Mouse (Mus musculus): ENCODE data around the gene Hs3st1. TPM values are rescaled to one million over a fixed set of nuclear protein-coding genes. Genes with fewer than 3 reads are reported as not detected.

The Hs3st1 gene
- total and polyA plus RNA-seq, 3 experiments = 0.81 to 2.8 (median 2.8) TPM

DNA sequence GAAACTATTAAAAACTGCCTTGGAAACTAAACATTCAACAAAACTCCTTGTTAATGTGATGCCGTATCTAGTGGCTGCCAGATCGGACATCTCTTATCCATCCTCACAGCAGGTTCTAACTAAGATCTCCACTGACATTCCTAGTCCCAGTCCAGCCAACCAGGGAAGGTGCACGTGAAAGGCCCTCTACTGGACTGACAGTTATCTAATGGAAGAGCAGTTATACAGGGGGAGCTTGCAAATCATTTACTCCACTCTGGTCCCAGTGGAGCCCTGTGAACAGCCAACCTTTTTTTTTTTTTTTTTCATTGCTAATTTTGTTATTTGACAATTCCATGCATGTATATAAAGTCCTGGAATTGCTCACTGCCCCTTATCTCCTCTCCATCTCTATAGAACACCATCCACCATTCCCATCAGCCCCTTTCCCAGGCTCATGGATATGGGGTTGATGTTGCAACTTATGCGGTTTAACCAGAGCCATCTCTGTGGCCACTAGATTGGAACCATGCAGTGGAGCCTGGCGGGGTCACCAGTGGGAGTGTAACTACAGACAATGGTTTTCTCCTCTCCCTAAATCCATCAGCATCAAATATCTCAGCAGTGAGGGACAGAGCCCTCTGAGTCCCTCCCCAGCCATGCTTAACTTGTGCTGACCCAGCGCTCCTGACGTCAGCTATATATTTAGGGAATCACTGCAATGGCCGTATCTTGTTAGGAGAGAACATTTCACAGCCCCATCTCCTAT lies 120.8 kb downstream of the Hs3st1 start:
- dilution Hi-C loops (cut with MboI; ENCODE audit: extremely low pct_ligation_motif_present, extremely low pct_unique_long_range_greater_than_20kb, low sequenced_read_pairs) = no loop called here

DNA sequence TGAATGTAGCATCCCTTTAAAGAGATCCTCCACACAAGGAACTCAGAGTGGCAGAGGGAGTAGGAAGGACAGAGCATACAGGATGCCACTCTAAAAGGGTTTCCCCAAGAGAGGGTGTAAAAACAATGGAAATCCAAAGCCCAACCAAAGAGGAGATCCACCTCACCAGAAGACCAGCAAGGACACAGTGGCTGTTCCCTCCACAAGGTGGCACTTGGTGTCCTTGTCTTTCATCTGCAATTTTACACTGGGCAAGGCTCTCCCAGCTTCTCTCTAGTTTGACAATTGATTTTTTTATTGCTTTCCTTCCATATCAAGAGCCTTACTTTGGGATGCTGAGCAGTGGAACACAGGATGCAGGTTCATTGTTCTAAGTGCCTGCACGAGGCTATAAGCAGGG lies 122.1 kb downstream of the Hs3st1 start:
- Histone ChIP-seq H3K4me3 (replicated peaks in 1 of 3; ENCODE audit: low read depth in 2 of 3, low read length in 2 of 3, poor library complexity in 1 of 3) (no peak overlapping the region), H3K4me2 (ENCODE audit: insufficient read depth, low read depth, poor library complexity, severe bottlenecking) (no peak overlapping the region), H3K36me3 (replicated peaks in 1 of 2; ENCODE audit: control insufficient read depth in 1 of 2, insufficient read depth in 1 of 2, low read length in 1 of 2) (no peaks in the 10 kb centered on the region), H3K4me1 (ENCODE audit: control insufficient read depth in 1 of 2, insufficient read depth in 2 of 2) (peaks cover 0 to 71% of the 10 kb centered on the region in 2 experiments; a peak in 2 of 4 replicates), H3K9ac (ENCODE audit: insufficient read depth, low read depth) (no peak overlapping the region), H3K27me3 (replicated peaks) (no peaks in the 10 kb centered on the region), H3K9me3 (replicated peaks; ENCODE audit: low read length) (no peaks in the 10 kb centered on the region), H3K27ac (ENCODE audit: insufficient read depth, low read depth) (no peak overlapping the region), H3K79me2 (replicated peaks; ENCODE audit: control insufficient read depth, extremely low read depth, insufficient read depth, poor library complexity, severe bottlenecking) (no peaks in the 10 kb centered on the region)
- dilution Hi-C loops (cut with MboI; ENCODE audit: extremely low pct_ligation_motif_present, extremely low pct_unique_long_range_greater_than_20kb, low sequenced_read_pairs) (no loop called here), in situ Hi-C loops (cut with MboI; ENCODE audit: low pct_ligation_motif_present, low pct_unique_long_range_greater_than_20kb, low sequenced_read_pairs) (loop anchor here (25.0 kb wide), 3 partner anchors 329 to 846 kb away; no protein-coding TSS in a partner anchor)
- TF ChIP-seq TCF12 (IDR thresholded peaks at IDR 0.05; ENCODE audit: low read depth, low read length) = no peak
- TF ChIP-seq BHLHE40 (IDR thresholded peaks at IDR 0.05; ENCODE audit: low read depth, low read length) = no peak
- peak; percentile 56 for TF ChIP-seq RAD21 (IDR thresholded peaks at IDR 0.05; ENCODE audit: low read depth, low read length)
- no peak for TF ChIP-seq JUND (conservative IDR thresholded peaks at IDR 0.05; ENCODE audit: low read depth, low read length)
- peak in 1 of 2 experiments; percentile 54; a peak in 2 of 4 replicates for TF ChIP-seq CTCF (conservative IDR thresholded peaks at IDR 0.05 in 1 of 2, IDR thresholded peaks at IDR 0.05 in 1 of 2; ENCODE audit: low read depth in 2 of 2, low read length in 2 of 2)
- TF ChIP-seq PAX5 (IDR thresholded peaks at IDR 0.05; ENCODE audit: low read length) = no peak
- TF ChIP-seq ETS1 (conservative IDR thresholded peaks at IDR 0.05; ENCODE audit: low read depth, low read length) = no peak
- no peak for TF ChIP-seq GABPA (IDR thresholded peaks at IDR 0.05; ENCODE audit: insufficient replicate concordance, low read depth, low read length)
- TF ChIP-seq RCOR1 (conservative IDR thresholded peaks at IDR 0.05; ENCODE audit: low read depth, low read length) = no peak
- no peak for TF ChIP-seq ZC3H11A (IDR thresholded peaks at IDR 0.05; ENCODE audit: low read depth, low read length)
- TF ChIP-seq POLR2AphosphoS2 (IDR thresholded peaks at IDR 0.05; ENCODE audit: low read depth, low read length) = no peak
- TF ChIP-seq NELFE (IDR thresholded peaks at IDR 0.05; ENCODE audit: low read depth, low read length) = no peak
- TF ChIP-seq SMC3 (IDR thresholded peaks at IDR 0.05; ENCODE audit: low read depth, low read length) = peak; percentile 50
- TF ChIP-seq TBP (conservative IDR thresholded peaks at IDR 0.05; ENCODE audit: low read depth, low read length) = no peak
- peak; percentile 49 for DNase-seq (ENCODE audit: extremely low read depth)

More for the DNA sequence above, 120.8 kb downstream of the Hs3st1 start:
- Histone ChIP-seq H3K4me2 (ENCODE audit: insufficient read depth, low read depth, poor library complexity, severe bottlenecking) (no peak overlapping the region), H3K27ac (ENCODE audit: insufficient read depth, low read depth) (no peak overlapping the region), H3K36me3 (replicated peaks in 1 of 2; ENCODE audit: control insufficient read depth in 1 of 2, insufficient read depth in 1 of 2, low read length in 1 of 2) (no peaks in the 10 kb centered on the region), H3K4me1 (ENCODE audit: control insufficient read depth in 1 of 2, insufficient read depth in 2 of 2) (peaks cover 0 to 79% of the 10 kb centered on the region in 2 experiments; a peak in 2 of 4 replicates), H3K9ac (ENCODE audit: insufficient read depth, low read depth) (no peak overlapping the region), H3K9me3 (replicated peaks; ENCODE audit: low read length) (no peaks in the 10 kb centered on the region), H3K27me3 (replicated peaks) (no peaks in the 10 kb centered on the region), H3K4me3 (replicated peaks in 1 of 3; ENCODE audit: low read depth in 2 of 3, low read length in 2 of 3, poor library complexity in 1 of 3) (no peak overlapping the region), H3K79me2 (replicated peaks; ENCODE audit: control insufficient read depth, extremely low read depth, insufficient read depth, poor library complexity, severe bottlenecking) (no peaks in the 10 kb centered on the region)
- TF ChIP-seq GABPA (IDR thresholded peaks at IDR 0.05; ENCODE audit: insufficient replicate concordance, low read depth, low read length) (no peak), POLR2AphosphoS2 (IDR thresholded peaks at IDR 0.05; ENCODE audit: low read depth, low read length) (no peak), UBTF (IDR thresholded peaks at IDR 0.05; ENCODE audit: low read depth, low read length) (no peak), CTCF (conservative IDR thresholded peaks at IDR 0.05 in 1 of 2, IDR thresholded peaks at IDR 0.05 in 1 of 2; ENCODE audit: low read depth in 2 of 2, low read length in 2 of 2) (no peak), MAZ (IDR thresholded peaks at IDR 0.05; ENCODE audit: low read depth, low read length) (no peak), KAT2A (IDR thresholded peaks at IDR 0.05; ENCODE audit: insufficient replicate concordance, low read length) (no peak), ZMIZ1 (IDR thresholded peaks at IDR 0.05; ENCODE audit: low read depth, low read length) (no peak), HCFC1 (IDR thresholded peaks at IDR 0.05; ENCODE audit: low read depth, low read length) (no peak), IRF4 (IDR thresholded peaks at IDR 0.05; ENCODE audit: low read depth, low read length) (no peak), MXI1 (IDR thresholded peaks at IDR 0.05; ENCODE audit: low read depth, low read length) (no peak), NRF1 (IDR thresholded peaks at IDR 0.05; ENCODE audit: low read depth, low read length) (no peak), JUN (IDR thresholded peaks at IDR 0.05; ENCODE audit: insufficient read depth, low read depth, low read length) (no peak), EP300 (IDR thresholded peaks at IDR 0.05; ENCODE audit: low read length) (no peak), TBP (conservative IDR thresholded peaks at IDR 0.05; ENCODE audit: low read depth, low read length) (no peak), MAX (IDR thresholded peaks at IDR 0.05; ENCODE audit: low read length) (no peak)
- in situ Hi-C loops (cut with MboI; ENCODE audit: low pct_ligation_motif_present, low pct_unique_long_range_greater_than_20kb, low sequenced_read_pairs) = loop anchor here (25.0 kb wide), 3 partner anchors 328 to 847 kb away; no protein-coding TSS in a partner anchor
- DNase-seq (ENCODE audit: extremely low read depth) = no peak

Data from CH12.LX (cell line).